Mouse (Mus musculus) kidney, adult 2 months (tissue): ENCODE results near the gene Tenm3.

Experiments used
- CTCF ChIP-seq: fragments of 200-500 bp; conservative IDR thresholded peaks from 2 replicates; pipeline ENCODE4 v1.5.1; 2011; ENCODE audit warnings: low read depth, mild to moderate bottlenecking, control low read depth, low read length, moderate library complexity, mixed read lengths; ENCODE audit not compliant: insufficient read depth, insufficient read length
- POLR2A ChIP-seq: fragments of 200-500 bp; IDR thresholded peaks from one replicate; pipeline ENCODE4 v1.6.1; 2011; ENCODE audit warnings: low read depth, low read length, control low read depth

GRCm38 (mm10) chr8:48508641-48509599 is 334.8 kb downstream of the Tenm3 start:
- TF ChIP-seq CTCF (no peak), POLR2A (no peak)
